Mouse (Mus musculus) brown adipose tissue, adult 24 weeks (tissue): ENCODE measurements around the gene Nppb. TPM values are rescaled to one million over a fixed set of nuclear protein-coding genes. Genes with fewer than 3 reads are reported as not detected.

Source experiments
- H3K27ac ChIP-seq: fragments of 200-500 bp; replicated peaks from 2 replicates; pipeline ENCODE4 v1.5.1; 2012; ENCODE audit warnings: low read depth, mild to moderate bottlenecking, low read length
- H3K4me1 ChIP-seq: fragments of 200-500 bp; 2 replicates; pipeline ENCODE4 v1.6.1; 2012; ENCODE audit warnings: low read length, mixed read lengths; ENCODE audit not compliant: control insufficient read depth, insufficient read depth, insufficient read length
- H3K4me3 ChIP-seq: fragments of 200-500 bp; 2 replicates; pipeline ENCODE4 v1.5.1; 2012; ENCODE audit warnings: low read depth, mild to moderate bottlenecking, low read length, moderate library complexity; ENCODE audit not compliant: insufficient read depth
- polyA plus RNA-seq: library from polyadenylated mRNA; stranded (reverse); fragments of >200 nt; gene quantifications from 2 replicates; pipeline ENCODE4 v1.2.4, GENCODE M21; 2012; ENCODE audit not compliant: missing spikeins, insufficient read depth, insufficient read length

Gene Nppb
- polyA plus RNA-seq, 1 experiment = not detected

DNA sequence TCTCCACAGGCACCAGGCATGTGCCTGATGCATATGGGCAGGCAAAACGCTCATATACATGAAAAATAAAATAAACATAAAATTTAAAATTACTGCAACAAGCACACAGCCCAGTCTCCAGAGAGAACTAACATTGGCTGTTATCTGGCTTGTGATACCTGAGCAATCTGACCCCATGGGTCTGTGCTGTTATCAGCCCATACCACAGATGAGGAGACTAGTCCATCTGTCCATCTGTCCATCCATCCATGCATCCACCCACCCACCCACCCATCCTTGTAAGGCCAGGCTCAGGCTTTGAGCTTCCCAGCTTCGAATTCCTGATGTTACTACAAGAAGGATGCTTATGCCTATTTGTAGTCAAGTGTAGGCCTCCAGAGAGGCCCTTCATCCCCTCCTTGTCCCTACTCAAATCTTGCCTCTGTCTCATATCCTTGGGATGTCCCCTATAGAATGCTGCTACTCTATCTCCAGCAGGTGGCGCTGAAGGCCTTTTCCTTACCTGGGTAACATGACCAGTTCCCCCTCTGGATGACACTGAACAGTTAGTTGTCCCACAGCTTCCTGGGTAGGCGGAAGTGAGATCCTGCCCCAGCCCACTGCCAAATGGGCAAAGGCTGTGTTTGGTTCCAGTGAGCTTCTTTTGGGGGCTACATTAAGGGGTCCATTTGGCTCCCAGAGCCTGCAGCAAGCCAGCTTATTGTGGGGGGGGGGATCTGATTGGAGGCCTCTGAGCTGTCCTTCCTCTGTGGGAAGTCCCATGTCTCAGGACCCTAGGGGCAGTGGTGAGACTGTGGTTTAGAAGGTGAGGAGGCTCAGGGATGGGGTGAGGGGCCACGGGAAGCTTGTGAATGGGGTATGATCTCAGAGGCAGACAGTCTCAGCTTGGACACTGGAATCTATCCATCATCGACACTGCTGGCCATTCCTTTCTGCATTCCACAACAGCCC lies 25.4 kb upstream of the Nppb start:
- peaks cover 6% of the 10 kb centered on the region; the same call in 1 of the 2 replicates for H3K4me1 ChIP-seq
- H3K4me3 ChIP-seq = no peak overlapping the region
- H3K27ac ChIP-seq = no peak overlapping the region

DNA sequence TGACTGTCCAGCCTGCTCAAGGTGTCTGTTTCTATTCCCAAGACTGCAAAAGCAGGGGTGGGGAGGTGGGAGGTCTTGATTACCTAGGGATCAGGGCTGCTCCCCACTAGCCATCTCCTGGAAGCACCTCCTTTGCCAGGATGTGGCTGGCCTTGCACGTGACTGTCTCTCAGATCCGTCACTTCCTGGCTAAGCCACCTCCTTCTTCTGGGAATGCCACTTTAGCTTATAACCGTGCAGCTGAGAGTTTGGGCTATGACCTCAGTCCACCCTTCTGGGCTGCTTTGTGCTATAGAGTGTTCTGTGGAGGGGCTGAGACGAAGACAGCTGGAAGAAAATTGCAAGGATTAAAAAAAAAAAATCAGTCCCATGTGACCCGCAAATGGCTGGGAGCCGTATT lies 22.8 kb upstream of the Nppb start:
- 0 out of 2 replicates have a peak overlapping the region, but pooled peaks have one; percentile 7 for H3K4me3 ChIP-seq
- no peak overlapping the region for H3K27ac ChIP-seq
- peaks cover 6% of the 10 kb centered on the region; the same call in 1 of the 2 replicates for H3K4me1 ChIP-seq

DNA sequence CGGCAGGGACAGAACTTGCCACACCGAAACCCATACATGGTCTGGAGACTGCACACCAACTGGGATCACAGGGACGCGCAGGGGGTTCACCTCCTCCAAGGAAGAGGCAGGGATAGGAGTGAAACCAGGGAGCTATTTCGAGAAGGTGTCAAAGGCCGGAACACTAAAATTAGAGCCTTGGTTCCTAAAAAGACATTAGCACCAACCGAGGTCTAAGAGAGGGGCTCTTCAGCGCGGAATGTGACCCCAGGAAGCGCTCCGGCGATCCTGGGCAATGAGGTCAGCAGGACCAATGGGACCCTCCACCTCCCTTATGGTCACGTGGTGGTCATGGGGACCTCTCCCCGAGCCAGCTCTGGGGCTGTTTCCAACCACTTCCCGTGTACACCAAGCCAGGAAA lies 22.0 kb upstream of the Nppb start:
- H3K27ac ChIP-seq = no peak overlapping the region
- no peak overlapping the region for H3K4me3 ChIP-seq

DNA sequence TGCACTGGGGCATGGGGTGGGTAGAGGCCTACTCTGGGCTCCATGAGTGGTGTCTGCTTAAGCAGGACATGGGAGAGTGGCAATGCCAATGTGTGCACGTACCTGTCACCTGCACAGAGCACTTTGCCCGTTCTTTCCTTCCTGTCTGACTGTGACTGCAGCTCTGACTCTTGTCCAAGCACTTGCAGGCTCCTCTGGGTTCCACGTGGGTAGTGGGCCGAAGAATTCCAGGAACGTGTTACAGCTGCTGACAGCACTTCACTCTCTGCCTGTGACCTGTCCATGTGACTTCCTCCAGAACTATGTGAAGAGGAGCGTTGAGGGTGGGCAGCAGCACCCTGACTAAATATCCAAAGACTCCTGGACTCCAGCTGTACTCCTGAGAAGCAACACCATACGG lies 19.9 kb upstream of the Nppb start:
- no peak overlapping the region for H3K27ac ChIP-seq
- peaks cover 6% of the 10 kb centered on the region; the same call in 1 of the 2 replicates for H3K4me1 ChIP-seq
- H3K4me3 ChIP-seq = no peak overlapping the region

More for the DNA sequence above, 22.0 kb upstream of the Nppb start:
- peaks cover 6% of the 10 kb centered on the region; the same call in 1 of the 2 replicates for H3K4me1 ChIP-seq

DNA sequence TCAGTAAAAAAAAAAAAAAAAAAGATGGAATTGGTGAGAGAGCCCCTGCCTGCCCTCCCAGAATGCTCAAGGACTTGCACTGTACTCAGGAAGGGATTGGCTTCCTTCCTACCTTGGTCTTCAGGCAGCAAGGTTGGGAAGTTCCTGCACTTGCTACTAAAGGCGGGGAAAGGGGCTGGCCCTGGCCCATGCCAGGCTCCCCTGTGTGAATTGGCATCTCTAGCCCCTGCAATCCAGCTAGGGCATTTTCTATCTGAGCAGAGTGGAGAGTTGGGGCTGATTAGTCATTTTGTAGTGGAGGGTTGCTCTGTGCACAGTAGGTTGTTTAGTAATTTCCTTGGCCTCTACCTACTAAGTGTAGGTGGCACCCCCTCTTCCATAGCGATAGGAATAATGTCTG lies 16.8 kb upstream of the Nppb start:
- Histone ChIP-seq H3K27ac (no peak overlapping the region), H3K4me3 (no peak overlapping the region), H3K4me1 (no peaks in the 10 kb centered on the region)

DNA sequence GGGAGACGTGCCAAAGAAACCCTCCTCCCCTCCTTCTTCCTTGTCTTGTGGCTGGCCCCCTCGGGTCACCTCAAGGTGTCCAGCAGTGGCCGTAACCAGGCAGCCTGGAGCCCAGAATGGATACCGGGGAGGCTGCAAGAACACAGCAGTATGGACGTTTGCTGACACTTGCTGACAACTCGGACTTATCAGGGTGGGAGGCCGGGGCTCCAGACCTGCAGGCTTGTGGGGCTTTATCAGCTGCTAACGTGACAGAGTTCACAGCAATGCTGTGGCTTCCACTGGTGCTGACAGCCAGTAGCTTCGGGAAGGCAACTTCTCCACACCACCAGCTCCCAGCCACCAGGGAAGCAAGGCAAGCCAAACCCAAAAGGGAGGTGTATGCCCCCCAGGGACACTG lies 16.3 kb upstream of the Nppb start:
- Histone ChIP-seq H3K4me3 (no peak overlapping the region), H3K27ac (no peak overlapping the region), H3K4me1 (no peaks in the 10 kb centered on the region)

DNA sequence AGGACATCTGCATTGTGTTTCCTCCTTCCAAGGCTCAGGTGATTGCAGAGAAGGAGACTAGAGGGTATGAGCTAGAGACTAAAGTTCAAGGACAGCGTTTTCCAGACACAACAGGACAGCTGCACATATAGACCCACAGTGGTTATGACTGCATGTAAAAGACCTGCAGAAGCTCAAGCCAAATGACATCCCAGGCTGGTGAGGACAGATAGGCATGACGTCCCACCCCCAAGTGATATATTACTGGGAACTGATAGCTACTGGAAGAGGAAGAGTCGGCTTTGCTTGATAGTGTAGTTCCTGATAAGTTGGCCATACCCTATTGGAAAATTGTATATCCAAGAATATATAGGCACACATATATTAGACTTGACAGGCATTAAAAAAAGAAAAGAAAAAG lies 9.4 kb upstream of the Nppb start:
- Histone ChIP-seq H3K4me1 (no peaks in the 10 kb centered on the region), H3K27ac (no peak overlapping the region), H3K4me3 (no peak overlapping the region)

DNA sequence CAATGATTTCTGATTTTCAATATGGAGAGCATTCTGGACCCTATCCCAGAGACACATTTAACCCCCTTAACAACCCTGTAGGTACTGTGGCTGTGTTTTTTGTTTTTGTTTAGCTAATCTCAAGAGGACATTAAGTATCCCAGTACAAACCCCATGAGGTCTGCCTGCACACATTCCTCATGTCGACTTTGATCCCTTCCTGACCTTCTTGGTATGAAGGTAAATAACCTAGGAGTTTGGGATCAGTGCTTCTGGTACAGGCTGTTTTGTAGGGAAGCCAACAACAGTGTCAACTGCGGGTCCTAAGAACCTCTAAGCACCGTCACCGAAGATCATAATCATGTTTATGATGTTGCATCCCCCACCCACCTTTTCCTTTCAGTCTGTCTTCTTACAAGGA lies 7.9 kb upstream of the Nppb start:
- Histone ChIP-seq H3K4me3 (no peak overlapping the region), H3K27ac (no peak overlapping the region)

DNA sequence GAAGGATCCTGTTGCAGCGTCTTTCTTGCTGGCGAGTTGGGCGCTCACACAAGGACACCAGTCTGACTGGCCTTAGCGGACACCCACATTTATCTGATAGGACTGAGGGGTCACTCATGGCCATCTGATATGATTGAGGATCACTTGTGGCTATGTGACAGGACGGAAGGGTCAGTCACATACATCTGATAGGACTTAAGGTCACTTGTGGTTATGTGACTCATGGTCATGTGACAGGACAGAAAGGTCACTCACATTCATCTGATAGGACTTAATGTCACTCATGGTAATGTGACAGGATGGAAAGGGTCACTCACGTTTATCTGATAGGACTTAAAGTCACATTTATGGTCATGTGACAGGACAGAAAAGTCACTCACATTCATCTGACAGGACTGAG lies 7.2 kb upstream of the Nppb start:
- H3K4me1 ChIP-seq = no peaks in the 10 kb centered on the region
- H3K4me3 ChIP-seq = no peak overlapping the region
- H3K27ac ChIP-seq = no peak overlapping the region

More for the DNA sequence above, 7.9 kb upstream of the Nppb start:
- no peaks in the 10 kb centered on the region for H3K4me1 ChIP-seq

DNA sequence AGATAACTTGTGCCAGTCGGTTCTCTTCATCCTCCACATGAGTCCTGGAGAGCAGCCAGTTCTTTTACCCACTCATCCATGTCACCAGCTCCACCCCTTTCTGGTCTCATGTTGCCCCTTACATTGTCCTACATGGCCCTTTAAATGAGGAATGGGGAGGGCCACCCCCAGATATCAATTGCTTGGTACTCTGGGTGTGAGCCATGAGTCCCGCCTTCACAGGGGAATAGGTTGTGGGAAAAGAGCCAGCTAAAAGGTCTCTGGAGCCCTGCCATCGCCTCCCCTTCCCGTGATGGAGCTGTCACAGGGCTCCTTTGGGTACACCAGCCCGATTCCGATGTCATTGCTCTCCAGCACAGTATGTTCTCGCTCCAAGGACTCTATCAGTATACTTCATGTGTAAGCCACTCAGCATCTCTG lies 6.1 kb upstream of the Nppb start:
- Histone ChIP-seq H3K27ac (no peak overlapping the region), H3K4me1 (no peaks in the 10 kb centered on the region), H3K4me3 (no peak overlapping the region)

DNA sequence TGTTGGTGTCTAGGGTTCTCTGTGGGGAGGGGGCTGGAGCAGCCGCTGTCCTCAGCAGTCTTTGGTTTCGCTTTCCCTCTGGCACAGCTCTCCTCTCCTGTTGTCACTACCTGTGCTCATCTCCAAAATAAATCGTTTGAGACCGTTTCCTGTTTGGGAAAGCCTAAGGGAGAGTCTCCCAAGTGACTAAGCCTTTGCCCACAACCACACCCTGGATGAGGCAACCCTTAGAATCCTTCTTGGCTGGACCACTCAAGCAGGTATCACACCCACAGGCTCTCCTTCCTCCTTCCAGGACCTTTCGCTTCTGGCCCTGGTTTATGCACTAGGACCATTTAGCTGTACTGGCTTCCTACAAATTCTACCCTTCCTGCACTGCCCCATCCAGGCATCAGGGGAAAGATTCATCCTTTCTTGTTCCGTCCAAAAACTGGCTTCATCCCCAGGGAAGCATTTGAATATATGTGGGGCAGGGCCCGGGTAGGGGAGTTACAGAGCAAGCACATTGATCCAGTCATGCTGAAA lies 8.0 kb downstream of the Nppb start:
- Histone ChIP-seq H3K4me3 (no peak overlapping the region), H3K4me1 (no peaks in the 10 kb centered on the region), H3K27ac (no peak overlapping the region)

DNA sequence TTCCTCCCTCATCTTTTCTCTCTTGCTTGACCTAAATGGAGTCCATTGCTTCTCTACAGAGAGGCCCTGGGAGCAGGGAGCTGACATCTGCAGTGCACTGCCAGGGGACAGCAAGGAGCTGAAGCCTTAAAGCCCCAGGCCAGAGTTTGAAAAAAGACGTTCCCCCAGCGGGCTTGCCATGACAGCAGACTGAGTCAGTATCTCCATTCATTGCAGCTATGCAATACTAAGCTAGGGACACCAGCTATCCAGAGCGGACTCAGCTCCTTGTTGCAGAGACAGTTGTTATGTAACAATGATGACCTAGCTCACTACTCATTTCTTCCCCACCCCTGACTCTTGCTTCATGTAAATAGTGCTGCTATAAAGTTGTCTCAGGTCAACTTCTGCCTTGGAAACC lies 9.7 kb downstream of the Nppb start:
- Histone ChIP-seq H3K4me1 (no peaks in the 10 kb centered on the region), H3K27ac (no peak overlapping the region), H3K4me3 (no peak overlapping the region)

DNA sequence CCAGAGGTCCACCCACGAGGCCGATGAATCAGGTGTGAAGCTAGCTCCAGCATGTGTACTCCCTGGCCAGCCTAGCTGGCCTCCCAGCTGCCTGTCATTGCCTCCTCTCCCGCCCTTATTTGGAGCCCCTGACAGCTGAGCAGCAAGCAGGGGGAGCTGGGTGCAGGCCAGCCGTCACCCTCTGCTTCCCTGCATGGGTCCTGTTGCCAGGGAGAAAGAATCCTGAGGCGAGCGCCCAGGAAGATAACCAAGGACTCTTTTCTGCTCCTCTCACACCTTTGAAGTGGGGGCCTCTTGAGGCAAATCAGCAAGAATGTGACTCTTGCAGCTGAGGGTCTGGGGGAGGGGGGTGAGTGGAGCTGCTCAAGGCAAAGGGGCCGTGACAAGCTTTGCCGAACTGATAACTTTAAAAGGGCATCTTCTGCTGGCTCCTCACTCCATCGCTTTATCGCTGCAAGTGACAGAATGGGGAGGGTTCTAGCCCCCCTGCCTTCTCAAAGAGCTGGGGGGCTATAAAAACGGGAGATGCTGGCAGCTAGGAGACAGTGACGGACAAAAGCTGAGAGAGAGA lies 14.7 kb downstream of the Nppb start, which contains the start of gene Nppa:
Gene Nppa, plus strand, starts transcription at position 521 of the 571 bp plus-strand sequence.
- Histone ChIP-seq H3K4me3 (no peak within 1 kb of the TSS), H3K4me1 (no peaks in the 10 kb centered on the region), H3K27ac (no peak within 1 kb of the TSS)

DNA sequence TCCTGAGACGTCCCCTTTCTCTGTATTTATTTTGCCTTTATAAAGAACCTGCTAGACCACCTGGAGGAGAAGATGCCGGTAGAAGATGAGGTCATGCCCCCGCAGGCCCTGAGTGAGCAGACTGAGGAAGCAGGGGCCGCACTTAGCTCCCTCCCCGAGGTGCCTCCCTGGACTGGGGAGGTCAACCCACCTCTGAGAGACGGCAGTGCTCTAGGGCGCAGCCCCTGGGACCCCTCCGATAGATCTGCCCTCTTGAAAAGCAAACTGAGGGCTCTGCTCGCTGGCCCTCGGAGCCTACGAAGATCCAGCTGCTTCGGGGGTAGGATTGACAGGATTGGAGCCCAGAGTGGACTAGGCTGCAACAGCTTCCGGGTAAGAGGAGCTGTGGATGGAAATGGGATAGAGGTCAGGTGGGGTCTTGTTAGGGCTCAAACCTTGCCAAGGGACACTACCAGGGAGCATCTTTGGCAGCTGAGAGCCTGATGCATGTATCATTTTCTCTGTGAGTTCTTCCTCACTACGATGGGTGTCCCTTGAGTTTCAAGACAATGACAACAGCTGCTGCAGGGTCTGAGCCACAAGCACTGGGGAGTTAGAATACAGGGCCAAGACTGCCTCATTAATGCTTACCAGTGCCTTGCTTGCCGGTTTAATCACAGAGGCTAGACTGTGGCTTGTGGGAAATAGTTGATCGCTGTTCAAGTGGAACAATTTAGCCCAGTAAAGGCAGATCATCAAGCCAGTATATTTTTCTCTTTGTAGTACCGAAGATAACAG lies 15.6 kb downstream of the Nppb start:
- H3K4me3 ChIP-seq = no peak overlapping the region
- no peaks in the 10 kb centered on the region for H3K4me1 ChIP-seq
- H3K27ac ChIP-seq = no peak overlapping the region

DNA sequence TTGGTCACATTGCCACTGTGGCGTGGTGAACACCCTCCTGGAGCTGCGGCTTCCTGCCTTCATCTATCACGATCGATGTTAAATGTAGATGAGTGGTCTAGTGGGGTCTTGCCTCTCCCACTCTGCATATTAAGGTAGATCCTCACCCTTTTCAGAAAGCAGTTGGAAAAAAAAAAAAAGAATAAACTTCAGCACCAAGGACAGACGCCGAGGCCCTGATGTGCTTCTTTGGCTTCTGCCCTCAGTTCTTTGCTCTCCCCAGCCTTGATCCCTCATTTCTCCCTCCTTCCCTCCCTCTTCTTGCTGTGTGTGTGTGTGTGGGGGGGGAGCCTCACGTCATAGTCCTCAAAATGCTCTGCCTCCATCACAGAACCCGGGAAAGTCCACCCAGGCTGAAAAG lies 16.3 kb downstream of the Nppb start:
- Histone ChIP-seq H3K4me1 (no peaks in the 10 kb centered on the region), H3K27ac (no peak overlapping the region), H3K4me3 (no peak overlapping the region)
